ENCODE assay signal across 12 mouse cellular contexts in the genomic region with DNA sequence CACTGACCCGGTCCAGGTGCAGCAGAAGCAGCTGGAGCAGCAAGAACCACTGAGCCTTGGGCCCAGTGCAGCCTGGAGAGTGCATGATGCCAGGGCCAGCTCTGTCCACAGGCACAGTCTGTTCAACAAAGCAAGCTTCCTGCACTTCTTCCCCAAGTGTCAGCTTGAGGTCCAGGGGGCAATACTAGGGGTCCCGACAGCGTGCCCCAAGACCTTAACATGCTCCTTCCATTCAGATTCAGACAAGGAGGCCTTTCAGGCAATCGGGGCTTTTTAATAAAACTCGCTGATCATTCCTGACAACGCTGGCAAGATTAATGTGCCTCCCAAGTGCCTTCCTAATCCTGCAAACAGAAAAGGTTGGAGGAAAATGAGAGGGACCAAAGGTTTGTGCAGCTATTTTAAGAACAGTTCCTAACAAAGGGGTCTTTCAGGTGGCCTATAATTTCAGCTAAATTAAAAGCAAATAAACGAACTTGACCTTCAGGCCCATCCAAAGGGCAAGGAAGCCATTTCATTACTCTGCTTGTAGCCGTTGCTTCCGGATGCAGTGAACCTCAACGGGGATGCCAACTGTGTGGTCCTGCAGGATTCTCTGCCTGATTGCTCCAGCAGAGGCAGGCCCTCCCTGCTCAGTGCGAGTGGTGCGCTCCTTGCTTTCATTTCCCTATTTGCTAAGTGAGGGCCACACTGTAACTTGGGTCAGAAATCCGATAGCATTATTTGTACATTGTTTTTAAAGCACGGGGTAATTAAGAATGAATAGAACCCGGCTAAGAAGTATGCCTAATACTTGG. TPM values are rescaled to one million over a fixed set of nuclear protein-coding genes. Genes with fewer than 3 reads are reported as not detected.
A peak's percentile ranks its signal among the peaks of the same experiment; 100 is the strongest.
DNase-seq lines count a peak whose midpoint lies in the region; ATAC-seq and TF ChIP-seq lines count a peak whose summit lies in the region.
"Had no signal": no experiment of that assay in that cellular context is flagged by ENCODE, and none has a peak within 500 bp of the region (broad histone marks: within the 10 kb centered on the region; RNA-seq: fewer than 3 reads in every experiment).

No protein-coding gene starts in this region.

- DNase-seq in brain, embryonic 14.5 days (ENCODE audit: low read depth), result peak; percentile 54
- peak; percentile 47 for DNase-seq in embryo, embryonic 9.5 days (ENCODE audit: extremely low spot score)
- peak; percentile 58 for DNase-seq in hindbrain, postnatal 0 days (ENCODE audit: low spot score)
- no peak for DNase-seq in ovary, postnatal 10 days (ENCODE audit: low spot score)
- DNase-seq in adrenal gland, adult 8-10 months, result no peak
- no peak for DNase-seq in Muller cell, postnatal 12 days (ENCODE audit: inconsistent ontology term)
- DNase-seq: adrenal gland, postnatal 14 days; gastrocnemius, postnatal 25 days; lung, postnatal 14 days; thymus, postnatal 14 days had no signal

- H3K27me3 ChIP-seq in hindbrain, postnatal 0 days (ENCODE audit: insufficient read depth, low read length), result no peaks in the 10 kb centered on the region
- no peaks in the 10 kb centered on the region for H3K27me3 ChIP-seq in midbrain, embryonic 12.5 days

- H3K9ac ChIP-seq in hindbrain, postnatal 0 days (replicated peaks; ENCODE audit: low read length), result 0 out of 2 replicates have a peak overlapping the region, but pooled peaks have one; percentile 9
- H3K9ac ChIP-seq in midbrain, embryonic 12.5 days (replicated peaks), result no peak overlapping the region

- H3K9me3 ChIP-seq in hindbrain, postnatal 0 days (ENCODE audit: low read length), result no peaks in the 10 kb centered on the region
- H3K9me3 ChIP-seq in midbrain, embryonic 12.5 days, result no peaks in the 10 kb centered on the region

- peak; percentile 68 for ATAC-seq in hindbrain, postnatal 0 days
- ATAC-seq in midbrain, embryonic 12.5 days (ENCODE audit: low FRiP score, low read depth), result 0 out of 2 replicates have a peak, but pooled peaks have one; percentile 30

- H3K4me2 ChIP-seq in hindbrain, postnatal 0 days (ENCODE audit: low read depth, low read length), result no peak overlapping the region
- H3K4me2 ChIP-seq in midbrain, embryonic 12.5 days (replicated peaks), result no peak overlapping the region

- H3K36me3 ChIP-seq in hindbrain, postnatal 0 days (ENCODE audit: insufficient read depth, low read length), result no peaks in the 10 kb centered on the region
- H3K36me3 ChIP-seq in midbrain, embryonic 12.5 days, result no peaks in the 10 kb centered on the region
- H3K36me3 ChIP-seq: G1E had no signal

- H3K4me1 ChIP-seq in hindbrain, postnatal 0 days (ENCODE audit: insufficient read depth, low read length), result 0 out of 2 replicates have a peak, but pooled peaks cover 8% of the 10 kb centered on the region
- H3K4me1 ChIP-seq in midbrain, embryonic 12.5 days, result peaks cover 19% of the 10 kb centered on the region

- WGBS in hindbrain, postnatal 0 days, result 33% methylated on average over 15 of the region's 15 CpGs
- 37% methylated on average over 15 of the region's 15 CpGs for WGBS in midbrain, embryonic 12.5 days

- no peak for TF ChIP-seq CTCF in brain, embryonic 14.5 days (IDR thresholded peaks at IDR 0.05; ENCODE audit: borderline replicate concordance, extremely low read depth, insufficient read depth, insufficient read length)
- TF ChIP-seq CTCF in hindbrain, postnatal 0 days (IDR thresholded peaks at IDR 0.05; ENCODE audit: low read depth), result peak; percentile 30

- TF ChIP-seq POLR2A in brain, embryonic 14.5 days (IDR thresholded peaks at IDR 0.05; ENCODE audit: borderline replicate concordance, extremely low read depth, insufficient read depth, insufficient read length, poor library complexity, severe bottlenecking), result no peak

- H3K27ac ChIP-seq in hindbrain, postnatal 0 days, result 0 out of 2 replicates have a peak overlapping the region, but pooled peaks have one; percentile 15
- H3K27ac ChIP-seq in midbrain, embryonic 12.5 days (replicated peaks), result no peak overlapping the region

- H3K4me3 ChIP-seq in hindbrain, postnatal 0 days (ENCODE audit: low read length), result no peak overlapping the region
- no peak overlapping the region for H3K4me3 ChIP-seq in midbrain, embryonic 12.5 days

RNA-seq across cellular contexts. Expression of a gene that starts 31.2 kb away (rescaled TPM):
- 6.0 and 6.1 TPM in 2 replicates for polyA plus RNA-seq in brain, embryonic 14.5 days (2012; rRNA removed)
- 7.5 and 11.1 TPM in 2 replicates for total RNA-seq in hindbrain, postnatal 0 days (2014; rRNA removed)
- polyA plus RNA-seq in hindbrain, postnatal 0 days (2015; fragmentation: Nextera tagmentation; extraction: Ambion mirVana), result 1.8 and 1.9 TPM in 2 replicates
- 5.0 and 7.4 TPM in 2 replicates for polyA plus RNA-seq in midbrain, embryonic 12.5 days (2016; fragmentation: Nextera tagmentation; extraction: Ambion mirVana)
- 1 to 10 TPM in 2 of 4 experiments, under 1 TPM in 2; 0.75 to 2.0 (median 1.2) TPM for total RNA-seq in adrenal gland, adult 8-10 months (2022)

Comparison
In these comparisons a context has a peak if more than half of its experiments do, and no peak if none do; other contexts are left out.
1. DNase-seq: peak in brain, embryonic 14.5 days (single experiment), embryo, embryonic 9.5 days (single experiment) and hindbrain, postnatal 0 days (single experiment); none in ovary, postnatal 10 days (single experiment), adrenal gland, adult 8-10 months (single experiment) and Muller cell, postnatal 12 days (single experiment).